In the genomic region with DNA sequence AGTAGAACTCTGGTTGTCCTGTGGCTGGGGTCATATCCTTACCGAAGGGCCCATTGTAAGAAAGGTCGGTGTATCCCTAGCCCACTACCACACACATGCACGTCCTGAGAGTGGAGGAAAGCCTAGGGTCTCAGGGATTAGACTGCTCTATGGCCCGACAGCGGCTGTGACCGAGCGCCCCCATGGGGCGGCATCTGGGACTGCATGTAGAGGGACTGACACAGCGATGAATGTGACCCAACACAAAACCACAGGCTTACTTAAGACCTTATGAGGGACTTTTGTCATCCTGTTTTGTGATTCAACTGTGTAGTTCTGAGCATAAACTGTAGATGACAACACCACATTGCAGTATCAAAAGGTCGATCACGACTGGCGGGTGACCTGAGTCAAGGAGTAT, we compare ENCODE assay signal across 8 mouse cellular contexts. TPM values are rescaled to one million over a fixed set of nuclear protein-coding genes. Genes with fewer than 3 reads are reported as not detected.
DNase-seq lines count a peak whose midpoint lies in the region; ATAC-seq lines count a peak whose summit lies in the region.

No protein-coding gene starts in this region.

- H3K4me3 ChIP-seq in liver, embryonic 13.5 days (replicated peaks), result no peak overlapping the region
- no peak overlapping the region for H3K4me3 ChIP-seq in neural tube, embryonic 14.5 days (ENCODE audit: low read depth, low read length)

- H3K27ac ChIP-seq in liver, embryonic 13.5 days, result no peak overlapping the region
- no peak overlapping the region for H3K27ac ChIP-seq in neural tube, embryonic 14.5 days (ENCODE audit: low read depth, low read length)

- DNase-seq in 416B (ENCODE audit: low read depth), result peak; percentile 90
- DNase-seq in ZHBTc4 (ENCODE audit: low read depth, low spot score), result peak; percentile 79
- peak; percentile 40 to 74 for DNase-seq in kidney, adult 8-10 months
- peak; percentile 28 for DNase-seq in liver, embryonic 13.5 days
- DNase-seq in thymus, postnatal 10 days (ENCODE audit: low spot score in 2 of 2), result peak; percentile 11 to 70

- H3K4me2 ChIP-seq in liver, embryonic 13.5 days, result no peak overlapping the region
- no peak overlapping the region for H3K4me2 ChIP-seq in neural tube, embryonic 14.5 days (ENCODE audit: low read depth, low read length)

- no peak overlapping the region for H3K9ac ChIP-seq in liver, embryonic 13.5 days
- no peak overlapping the region for H3K9ac ChIP-seq in neural tube, embryonic 14.5 days (replicated peaks; ENCODE audit: low read depth, low read length)

- no peaks in the 10 kb centered on the region for H3K9me3 ChIP-seq in liver, embryonic 13.5 days (replicated peaks)
- H3K9me3 ChIP-seq in neural tube, embryonic 14.5 days (ENCODE audit: control insufficient read depth, low read length), result no peaks in the 10 kb centered on the region

- ATAC-seq in common myeloid progenitor, adult 5-6 weeks (replicated peaks; ENCODE audit: low read depth, poor library complexity, severe bottlenecking), result peak; percentile 89
- peak; percentile 78 for ATAC-seq in granulocyte monocyte progenitor cell, adult 5-6 weeks (replicated peaks; ENCODE audit: poor library complexity, severe bottlenecking)
- 0 out of 2 replicates have a peak, but pooled peaks have one; percentile 6 for ATAC-seq in liver, embryonic 13.5 days (ENCODE audit: low read depth)
- ATAC-seq in neural tube, embryonic 14.5 days (ENCODE audit: low read depth), result peak; percentile 76; the same call in 1 of the 2 replicates

- H3K36me3 ChIP-seq in liver, embryonic 13.5 days, result no peaks in the 10 kb centered on the region
- H3K36me3 ChIP-seq in neural tube, embryonic 14.5 days (ENCODE audit: control insufficient read depth, insufficient read depth, low read length), result no peaks in the 10 kb centered on the region

- WGBS in liver, embryonic 13.5 days (ENCODE audit: insufficient replicate concordance), result 4% methylated on average over 12 of the region's 12 CpGs
- 7% methylated on average over 12 of the region's 12 CpGs for WGBS in neural tube, embryonic 14.5 days

- H3K4me1 ChIP-seq in liver, embryonic 13.5 days (replicated peaks), result peaks cover 2% of the 10 kb centered on the region; the same call in 1 of the 2 replicates
- H3K4me1 ChIP-seq in neural tube, embryonic 14.5 days (ENCODE audit: control insufficient read depth, insufficient read depth, low read length), result no peaks in the 10 kb centered on the region

- no peaks in the 10 kb centered on the region for H3K27me3 ChIP-seq in liver, embryonic 13.5 days
- H3K27me3 ChIP-seq in neural tube, embryonic 14.5 days (ENCODE audit: control insufficient read depth, insufficient read depth, low read length), result no peaks in the 10 kb centered on the region

RNA-seq across cellular contexts. Expression of gene Nenf, which starts 42.5 kb away (rescaled TPM):
- 15.9 and 19.2 TPM in 2 replicates for total RNA-seq in common myeloid progenitor, adult 5-6 weeks (2017)
- total RNA-seq in granulocyte monocyte progenitor cell, adult 5-6 weeks (2014; fragmentation: Nextera tagmentation), result 36.7 and 54.4 TPM in 2 replicates
- total RNA-seq in granulocyte monocyte progenitor cell, adult 5-6 weeks (2017), result 5.5 and 9.8 TPM in 2 replicates
- 28.0 and 29.9 TPM in 2 replicates for polyA plus RNA-seq in liver, embryonic 13.5 days (2015; fragmentation: Nextera tagmentation; extraction: Ambion mirVana)
- 136 and 167 TPM in 2 replicates for polyA plus RNA-seq in neural tube, embryonic 14.5 days (2014; fragmentation: Nextera tagmentation; extraction: Ambion mirVana)

RNA-seq across cellular contexts. Expression of gene Tmem206, which starts 50.2 kb away (rescaled TPM):
- total RNA-seq in common myeloid progenitor, adult 5-6 weeks (2017), result 28.1 and 32.6 TPM in 2 replicates
- total RNA-seq in granulocyte monocyte progenitor cell, adult 5-6 weeks (2014; fragmentation: Nextera tagmentation), result 25.5 and 27.2 TPM in 2 replicates
- 19.7 and 23.2 TPM in 2 replicates for total RNA-seq in granulocyte monocyte progenitor cell, adult 5-6 weeks (2017)
- 6.8 and 10.1 TPM in 2 replicates for polyA plus RNA-seq in liver, embryonic 13.5 days (2015; fragmentation: Nextera tagmentation; extraction: Ambion mirVana)
- polyA plus RNA-seq in neural tube, embryonic 14.5 days (2014; fragmentation: Nextera tagmentation; extraction: Ambion mirVana), result 36.5 and 37.9 TPM in 2 replicates

RNA-seq across cellular contexts. Expression of gene Atf3, which starts 57.7 kb away (rescaled TPM):
- 17.2 and 39.8 TPM in 2 replicates for total RNA-seq in common myeloid progenitor, adult 5-6 weeks (2017)
- total RNA-seq in granulocyte monocyte progenitor cell, adult 5-6 weeks (2014; fragmentation: Nextera tagmentation), result not detected in 2 replicates
- 8.7 and 12.8 TPM in 2 replicates for total RNA-seq in granulocyte monocyte progenitor cell, adult 5-6 weeks (2017)
- polyA plus RNA-seq in liver, embryonic 13.5 days (2015; fragmentation: Nextera tagmentation; extraction: Ambion mirVana), result 1.3 TPM in 2 replicates
- polyA plus RNA-seq in neural tube, embryonic 14.5 days (2014; fragmentation: Nextera tagmentation; extraction: Ambion mirVana), result 0.66 and 1.7 TPM in 2 replicates

Comparison
In these comparisons a context has a peak if more than half of its experiments do, and no peak if none do; other contexts are left out.
1. DNase-seq: peak in every context shown above with its lines; median percentile 90 in 416B; 79 in ZHBTc4; 57 in kidney, adult 8-10 months; 40 in thymus, postnatal 10 days; 28 in liver, embryonic 13.5 days.
2. ATAC-seq: peak in every context shown above with its lines; median percentile 89 in common myeloid progenitor, adult 5-6 weeks; 78 in granulocyte monocyte progenitor cell, adult 5-6 weeks; 76 in neural tube, embryonic 14.5 days; 6 in liver, embryonic 13.5 days.